Mouse (Mus musculus) cerebellum, adult 8-10 months (tissue): Measurements from ENCODE around the gene Rnf115.
A peak's percentile ranks its signal among the peaks of the same experiment; 100 is the strongest.
"Not testable (repeated sequence)": the region's sequence is repeated elsewhere in the genome, so short reads cannot be mapped to it uniquely, and the experiment has no call there.

Source experiments
- DNase-seq: peaks from one replicate; pipeline ENCODE4 v3.0.0; 2022

The Rnf115 gene

DNA sequence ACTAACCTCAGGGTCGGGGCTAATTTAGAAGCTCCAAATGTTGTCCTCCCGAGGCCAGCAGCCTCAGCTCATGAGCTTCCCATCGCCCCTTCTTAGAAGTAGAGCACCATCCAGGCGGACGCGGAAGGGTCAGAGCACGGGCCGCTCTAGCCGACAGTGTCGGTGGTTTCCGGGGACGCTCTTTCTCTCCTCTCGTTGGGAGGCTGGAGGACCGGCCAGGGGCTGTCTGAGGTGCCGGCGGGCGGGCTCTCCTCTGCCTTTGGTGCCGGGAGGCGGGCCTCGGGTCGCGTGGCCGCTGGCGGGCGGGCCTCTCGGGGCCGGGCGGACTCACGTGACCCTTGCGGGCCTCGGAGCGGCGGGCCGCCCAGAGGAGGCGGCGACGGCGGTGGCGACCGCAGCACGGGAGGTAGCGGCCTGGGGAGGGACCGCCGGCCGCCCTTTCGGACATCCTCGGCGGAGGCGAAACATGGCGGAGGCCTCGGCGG is at the start of gene Rnf115, which contains the start of gene Polr3c:
Gene Rnf115, plus strand, starts transcription at position 322 of the 485 bp plus-strand sequence.
Gene Polr3c, minus strand, starts transcription at position 286 of the 485 bp plus-strand sequence.
- peak; percentile 95 for DNase-seq

DNA sequence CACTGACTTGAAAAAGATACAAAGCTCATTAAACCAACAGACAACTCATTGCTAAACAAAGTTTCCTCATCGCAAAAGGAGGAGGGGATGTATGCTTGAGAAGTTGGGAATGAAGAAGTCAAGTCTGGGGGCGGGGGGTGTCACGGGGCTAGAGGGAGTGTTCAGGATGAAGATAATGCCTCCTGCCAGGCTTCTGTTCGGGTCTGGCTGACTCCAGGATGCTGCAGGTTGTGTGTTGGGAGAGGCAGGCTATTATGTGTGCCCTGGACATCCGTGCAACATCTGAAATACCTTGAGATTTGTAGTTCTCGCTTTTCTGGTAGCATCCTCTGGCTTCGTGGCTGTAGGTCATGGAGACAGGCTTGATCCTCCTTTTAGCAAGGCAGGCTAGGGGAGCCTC is 49.0 kb upstream of the Rnf115 start:
- DNase-seq = no peak

DNA sequence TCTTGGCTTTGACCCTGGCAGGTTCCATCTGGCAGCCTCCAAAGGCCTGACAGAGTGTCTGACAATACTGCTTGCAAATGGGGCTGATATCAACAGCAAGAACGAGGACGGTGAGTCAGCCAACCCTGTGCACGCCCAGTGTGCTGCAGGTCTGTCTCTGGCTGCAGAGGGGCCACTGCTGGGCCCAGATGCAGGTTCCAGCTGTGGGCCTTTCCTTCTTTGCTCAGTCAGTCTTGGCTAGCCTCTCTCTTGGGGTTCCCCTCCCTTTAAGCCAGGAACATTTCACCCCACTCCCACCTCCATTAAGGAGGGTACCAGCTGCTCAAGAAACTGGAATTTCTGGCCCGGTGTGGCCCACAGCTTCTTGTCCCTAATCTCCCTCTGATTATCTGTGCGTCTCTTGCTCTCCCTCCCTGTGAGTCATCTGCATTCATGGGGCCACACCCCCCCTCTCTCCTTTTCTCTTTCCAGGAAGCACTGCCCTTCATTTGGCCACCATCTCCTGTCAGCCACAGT is 48.2 kb upstream of the Rnf115 start:
- DNase-seq = no peak

DNA sequence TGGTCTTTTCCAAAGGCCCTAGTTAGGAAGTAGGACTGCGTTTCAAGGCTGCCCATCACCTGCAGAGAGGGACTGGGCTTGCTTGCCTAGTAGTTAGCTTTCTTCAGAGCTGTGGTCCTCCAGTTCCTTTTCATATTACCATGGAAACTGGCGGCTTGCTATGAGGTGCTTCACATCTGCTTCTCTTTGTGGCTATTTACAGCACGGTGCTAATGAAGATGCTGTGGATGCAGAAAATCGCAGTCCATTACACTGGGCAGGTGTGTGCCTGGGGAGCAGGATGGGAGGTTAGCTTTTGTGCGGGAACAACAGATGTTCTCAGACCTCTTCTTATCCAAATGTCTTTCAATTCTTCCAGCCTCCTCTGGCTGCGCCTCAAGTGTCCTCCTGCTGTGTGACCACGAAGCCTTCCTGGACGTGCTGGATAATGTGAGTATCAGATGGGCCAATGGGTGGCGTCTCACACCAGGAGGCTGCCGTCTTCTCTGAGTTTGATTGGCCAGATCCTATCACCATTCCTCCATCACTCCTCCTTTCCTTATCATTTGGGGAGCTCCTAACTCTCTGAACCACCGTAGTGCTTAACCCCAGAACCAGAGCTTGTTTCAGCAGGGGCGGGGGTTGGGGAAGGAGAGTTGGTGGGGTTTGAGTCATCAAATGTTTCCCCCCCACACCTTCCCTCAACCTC is 47.1 kb upstream of the Rnf115 start:
- no peak for DNase-seq

DNA sequence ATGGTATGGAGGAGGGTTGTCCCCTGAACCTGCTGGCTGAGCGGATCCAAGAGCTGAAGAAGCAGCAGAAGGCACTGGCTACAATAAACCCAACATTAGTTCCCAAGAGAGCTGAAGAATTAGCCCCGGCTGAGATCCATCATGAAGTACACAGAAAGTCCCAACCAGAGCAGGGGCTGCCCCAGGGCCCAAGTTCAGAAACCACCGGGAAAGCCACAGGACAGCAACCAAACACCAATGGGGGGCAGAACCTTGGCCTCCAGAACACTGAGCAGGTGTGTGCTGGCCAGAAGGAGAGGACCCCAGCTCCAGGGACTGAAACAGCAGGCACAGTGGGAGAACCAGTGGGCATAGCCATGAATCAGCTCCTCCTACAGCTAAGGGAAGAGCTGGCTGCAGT is 44.0 kb upstream of the Rnf115 start:
- DNase-seq = no peak

DNA sequence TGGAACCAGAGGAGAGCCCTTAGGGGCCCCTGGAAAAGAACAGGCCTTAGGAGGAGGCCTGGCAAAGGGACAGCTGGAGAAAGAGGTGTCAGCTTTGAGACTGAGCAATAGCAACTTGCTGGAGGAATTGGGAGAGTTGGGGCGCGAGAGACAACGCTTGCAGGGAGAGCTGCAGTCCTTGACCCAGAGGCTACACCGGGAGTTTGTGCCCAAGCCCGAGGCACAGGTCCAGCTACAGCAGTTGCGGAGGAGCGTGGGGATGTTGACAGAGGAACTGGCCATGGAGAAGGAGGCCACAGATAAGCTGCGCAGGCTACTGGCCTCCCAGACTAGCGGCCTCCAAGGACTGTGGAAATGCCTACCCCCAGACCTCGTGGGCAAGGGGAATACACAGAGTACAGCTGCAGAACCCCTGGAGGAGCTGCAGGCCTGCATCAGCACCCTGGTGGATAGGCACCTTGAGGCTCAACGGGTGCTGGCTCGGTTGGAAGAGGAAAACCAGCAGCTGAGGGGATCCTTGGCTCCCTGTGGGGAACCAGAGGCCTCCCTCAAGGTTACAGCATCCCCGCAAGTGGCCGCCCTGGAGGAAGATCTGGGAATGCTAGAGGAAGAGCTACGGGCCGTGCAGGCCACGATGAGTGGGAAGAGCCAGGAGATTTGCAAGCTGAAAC is 43.2 kb upstream of the Rnf115 start:
- no peak for DNase-seq

DNA sequence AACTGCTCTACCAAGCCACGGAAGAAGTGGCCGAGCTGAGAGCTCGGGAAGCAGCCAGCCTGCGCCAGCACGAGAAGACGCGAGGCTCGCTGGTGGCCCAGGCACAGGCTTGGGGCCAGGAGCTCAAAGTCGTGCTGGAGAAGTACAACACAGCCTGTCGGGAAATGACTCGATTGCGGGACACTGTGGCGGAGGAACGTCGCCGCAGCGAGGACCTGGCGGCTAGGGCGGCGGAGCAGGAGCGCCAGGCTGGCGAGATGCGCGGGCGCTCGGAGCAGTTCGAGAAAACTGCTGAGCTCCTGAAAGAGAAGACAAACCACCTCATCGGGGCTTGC is 42.7 kb upstream of the Rnf115 start:
- DNase-seq = no peak

DNA sequence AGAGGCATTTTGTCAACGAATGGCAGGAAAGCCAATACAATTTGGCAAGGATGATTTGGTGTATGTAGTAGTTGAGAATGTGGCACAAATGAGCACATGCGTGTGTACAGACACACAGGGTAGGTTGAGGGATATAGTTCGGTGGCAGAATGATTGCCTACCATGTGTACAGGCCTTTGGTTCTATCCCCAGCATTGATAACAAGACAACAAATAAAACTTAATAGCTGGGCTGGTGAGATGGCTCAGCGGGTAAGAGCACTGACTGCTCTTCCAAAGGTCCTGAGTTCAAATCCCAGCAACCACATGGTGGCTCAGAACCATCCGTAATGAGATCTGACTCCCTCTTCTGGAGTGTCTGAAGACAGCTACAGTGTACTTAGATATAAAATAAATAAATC is 41.4 kb upstream of the Rnf115 start:
- DNase-seq = not testable (repeated sequence)

DNA sequence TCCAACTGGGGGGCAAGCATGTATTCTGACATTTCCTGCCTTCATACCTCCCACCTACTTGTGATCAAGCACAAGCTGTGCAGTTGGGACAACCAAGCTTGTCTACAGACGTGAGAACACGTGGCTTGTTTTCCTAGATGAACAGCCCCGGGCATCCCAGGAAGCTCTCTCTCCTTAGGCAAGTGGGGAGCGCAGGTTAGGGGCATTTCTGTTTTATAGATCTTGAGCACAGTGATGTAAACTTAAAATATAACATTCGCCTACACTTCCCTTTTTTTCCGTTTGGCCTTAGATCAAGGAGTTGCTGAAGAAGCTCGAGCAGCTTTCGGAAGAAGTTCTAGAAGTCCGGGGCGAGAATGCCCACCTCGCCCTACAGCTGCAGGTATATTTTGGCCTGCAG is 38.6 kb upstream of the Rnf115 start:
- DNase-seq = no peak

DNA sequence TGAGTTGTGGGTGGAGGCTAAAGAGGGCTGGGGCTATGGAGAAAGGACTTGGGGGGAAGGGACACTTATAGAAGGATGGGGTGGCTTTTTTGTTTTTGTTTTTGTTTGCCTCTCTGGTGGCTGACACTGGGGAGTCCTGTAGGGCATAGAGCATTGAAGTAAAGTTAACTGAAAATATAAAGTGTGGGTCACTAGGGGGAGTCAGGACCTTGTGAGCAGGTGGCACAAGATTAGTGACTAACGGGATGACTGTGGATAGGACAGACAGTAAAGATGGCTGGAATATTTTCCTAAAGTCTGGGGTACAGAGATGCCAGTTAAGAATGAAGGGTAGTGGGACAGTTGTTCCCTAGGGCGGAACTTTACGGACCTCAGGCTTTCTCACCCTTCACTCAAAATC is 37.2 kb upstream of the Rnf115 start:
- DNase-seq = no peak

DNA sequence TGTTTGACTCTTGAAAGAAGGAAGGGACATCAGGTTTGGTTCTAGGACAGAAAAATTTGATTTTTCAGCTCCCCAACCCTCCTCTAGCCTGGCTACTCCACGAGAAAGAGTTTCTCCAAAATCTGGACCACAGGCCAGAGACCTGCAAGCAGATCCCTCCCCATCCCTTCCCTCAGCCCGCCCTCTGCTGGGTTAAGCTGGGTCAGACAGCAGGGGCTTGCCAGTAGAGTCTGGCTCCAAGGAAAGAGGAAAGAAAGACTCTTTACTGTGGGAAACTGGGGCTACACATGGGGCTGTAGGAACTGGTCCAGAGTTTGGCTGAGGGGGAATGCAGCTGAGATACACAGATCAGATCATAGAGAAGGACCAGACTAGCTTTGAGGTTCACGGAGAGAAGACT is 35.0 kb upstream of the Rnf115 start:
- no peak for DNase-seq

DNA sequence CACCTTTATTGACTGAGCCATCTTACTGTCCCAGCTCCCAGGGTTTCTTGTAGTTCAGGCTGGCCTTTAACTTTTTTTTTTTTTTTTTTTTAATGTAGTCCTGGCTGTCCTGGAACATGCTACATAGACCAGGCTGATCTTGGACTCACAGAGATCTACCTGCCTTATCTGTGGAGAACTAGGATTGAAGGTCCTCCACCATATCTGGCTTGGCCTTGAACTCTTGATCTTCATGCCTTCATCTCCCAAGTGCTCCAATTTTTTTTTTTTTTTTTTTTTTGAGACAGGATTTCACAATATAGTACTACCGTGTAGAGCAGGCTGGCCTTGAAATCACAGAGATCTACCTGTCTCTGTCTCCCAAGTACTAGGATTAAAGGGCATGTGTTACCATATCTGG is 33.9 kb upstream of the Rnf115 start:
- no peak for DNase-seq

DNA sequence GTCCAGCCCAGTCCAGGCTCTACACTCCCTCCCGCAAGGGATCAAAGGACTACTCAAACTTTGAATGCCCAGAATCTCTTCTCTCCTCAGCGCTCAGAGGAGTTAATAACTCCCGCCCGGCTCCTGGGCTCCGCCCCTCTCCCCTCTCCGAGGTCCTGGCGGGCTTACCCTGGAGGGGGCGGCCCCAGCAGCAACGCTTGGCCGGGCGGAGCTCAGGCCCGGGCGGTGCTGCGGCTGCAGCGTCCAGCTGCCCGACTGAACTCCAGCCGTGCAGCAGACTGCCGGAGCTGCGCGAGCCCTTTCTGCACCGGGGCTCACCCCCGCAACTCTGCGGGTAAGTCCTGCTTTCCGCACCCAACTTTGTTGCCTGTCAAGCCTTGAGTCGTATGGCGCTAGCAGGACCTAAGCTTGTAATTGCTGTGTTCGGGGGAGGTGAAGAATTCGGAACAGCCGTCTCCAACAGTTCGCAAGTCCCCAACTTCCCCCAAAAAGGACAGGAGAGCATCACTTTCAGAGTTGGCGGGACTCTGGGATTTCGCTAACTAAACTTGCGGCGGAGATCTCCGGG is 31.2 kb upstream of the Rnf115 start, which contains the start of gene Pias3:
Gene Pias3, plus strand, starts transcription at position 187 of the 568 bp plus-strand sequence.
- peak; percentile 42 for DNase-seq

DNA sequence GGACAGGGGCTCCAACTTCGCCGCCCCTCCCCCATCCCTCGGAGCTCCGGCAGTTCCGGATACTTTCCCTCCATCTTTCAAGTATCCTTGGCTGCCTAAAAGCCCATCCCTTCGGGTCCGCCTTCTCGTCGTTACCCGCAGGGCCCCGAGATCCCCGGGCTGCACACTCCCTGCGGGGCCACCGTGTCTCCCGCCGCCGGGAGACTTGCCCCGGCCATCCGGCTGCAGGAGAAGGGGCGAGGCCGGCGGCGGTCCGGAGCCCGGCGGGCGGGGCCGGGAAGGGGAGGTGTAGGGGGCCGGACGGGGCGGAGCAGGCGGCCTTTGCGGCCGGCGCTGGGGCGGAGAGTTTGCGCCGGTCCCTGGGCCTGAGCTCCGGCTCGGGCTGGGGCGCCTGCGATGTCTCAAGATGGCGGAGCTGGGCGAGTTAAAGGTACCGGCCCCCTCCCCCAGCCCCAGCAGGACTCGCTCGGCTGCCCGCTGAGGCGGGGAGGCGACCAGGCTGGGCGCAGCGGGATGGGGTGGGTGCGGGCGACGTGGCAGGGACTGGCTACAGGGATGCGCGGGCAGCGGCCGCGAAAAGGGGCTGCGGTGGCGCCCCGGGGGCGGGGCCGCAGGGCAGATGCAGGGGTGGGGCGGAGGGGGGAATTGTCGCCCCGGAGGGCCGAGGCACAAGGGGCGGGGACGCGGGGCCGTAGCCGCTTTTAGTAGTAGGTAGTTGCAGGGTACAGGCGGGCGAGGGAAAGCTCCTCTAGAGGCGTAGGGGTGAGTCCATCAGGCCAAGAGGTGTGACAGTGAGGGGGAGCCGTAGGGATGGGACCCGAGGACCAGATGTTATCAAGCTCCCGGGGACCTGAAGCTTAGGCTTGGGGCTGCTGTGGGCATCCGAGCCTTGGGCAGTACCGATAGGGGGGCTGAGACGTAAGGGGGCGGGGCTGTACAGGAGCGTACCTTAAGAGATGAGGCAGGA is 30.4 kb upstream of the Rnf115 start:
- peak; percentile 84 for DNase-seq

DNA sequence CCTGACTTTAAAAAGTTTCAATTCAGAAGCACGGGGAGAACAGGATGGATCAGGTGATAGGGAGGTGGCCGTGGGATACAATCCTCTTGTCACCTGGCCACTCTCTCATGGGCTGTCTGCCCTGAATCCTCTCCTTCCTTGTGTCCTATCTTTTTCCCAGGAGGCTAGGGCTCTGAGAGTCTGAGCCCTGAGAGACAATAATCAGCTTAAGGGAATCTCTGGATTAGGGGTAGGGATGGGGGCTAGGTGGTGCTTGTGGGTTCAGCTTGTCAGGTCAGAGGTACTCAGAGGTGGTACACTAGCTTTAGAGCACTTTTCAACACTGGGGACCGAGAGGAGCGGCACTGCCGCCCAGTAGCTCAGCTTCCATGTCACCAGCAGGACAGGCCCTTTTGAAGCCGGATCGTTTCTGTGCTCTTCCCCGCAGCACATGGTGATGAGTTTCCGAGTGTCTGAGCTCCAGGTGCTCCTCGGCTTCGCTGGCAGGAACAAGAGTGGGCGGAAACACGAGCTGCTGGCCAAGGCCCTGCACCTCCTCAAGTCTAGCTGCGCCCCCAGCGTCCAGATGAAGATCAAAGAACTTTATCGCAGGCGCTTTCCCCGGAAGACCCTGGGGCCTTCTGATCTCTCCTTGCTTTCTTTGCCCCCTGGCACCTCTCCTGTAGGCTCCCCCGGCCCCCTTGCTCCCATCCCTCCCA is 28.3 kb upstream of the Rnf115 start:
- DNase-seq = no peak

DNA sequence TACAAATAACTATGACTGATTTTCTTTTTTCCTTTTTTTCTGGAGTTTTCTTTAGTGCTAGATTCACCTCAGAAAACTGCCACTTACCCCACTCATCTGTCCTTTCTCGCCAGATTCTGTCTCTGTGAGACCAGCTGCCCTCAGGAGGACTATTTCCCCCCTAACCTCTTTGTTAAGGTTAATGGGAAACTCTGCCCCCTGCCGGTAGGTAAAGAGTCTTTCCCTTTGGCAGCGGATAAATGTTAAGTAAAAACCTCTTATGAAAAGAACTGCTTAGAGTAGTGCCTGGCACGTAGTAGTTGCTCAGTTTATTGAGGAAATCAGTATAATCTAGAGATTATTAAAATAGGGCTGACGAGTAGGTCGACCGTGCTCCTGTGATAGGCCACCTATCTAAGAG is 27.1 kb upstream of the Rnf115 start:
- DNase-seq = no peak

DNA sequence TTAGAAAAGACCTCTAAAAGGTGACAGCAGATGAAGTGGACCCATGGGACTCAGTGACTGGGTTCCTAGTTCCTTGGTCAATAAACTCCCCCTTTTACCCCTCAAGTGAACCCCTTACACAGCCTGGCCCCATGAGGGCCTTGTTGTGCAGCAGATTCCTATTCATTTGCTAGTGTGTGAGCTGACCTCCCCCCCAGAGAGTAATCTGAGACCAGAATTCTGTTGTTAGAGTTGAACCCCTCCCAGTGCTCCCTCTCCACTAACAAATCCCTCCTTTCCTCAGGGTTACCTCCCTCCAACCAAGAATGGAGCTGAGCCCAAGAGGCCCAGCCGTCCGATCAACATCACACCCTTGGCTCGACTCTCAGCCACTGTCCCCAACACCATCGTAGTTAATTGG is 26.5 kb upstream of the Rnf115 start:
- no peak for DNase-seq

DNA sequence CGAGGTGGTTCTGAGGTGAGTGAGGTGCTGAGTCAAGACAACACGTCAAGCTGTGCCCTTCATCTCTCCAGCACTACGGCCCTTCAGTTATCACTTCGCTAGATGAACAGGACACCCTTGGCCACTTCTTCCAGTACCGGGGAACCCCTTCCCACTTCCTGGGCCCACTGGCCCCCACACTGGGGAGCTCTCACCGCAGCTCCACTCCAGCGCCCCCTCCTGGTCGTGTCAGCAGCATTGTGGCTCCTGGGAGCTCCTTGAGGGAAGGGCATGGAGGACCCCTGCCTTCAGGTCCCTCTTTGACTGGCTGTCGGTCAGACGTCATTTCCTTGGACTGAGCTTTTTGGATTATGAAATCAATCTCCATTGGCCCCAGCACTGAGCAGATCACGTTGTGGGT is 22.7 kb upstream of the Rnf115 start:
- no peak for DNase-seq

DNA sequence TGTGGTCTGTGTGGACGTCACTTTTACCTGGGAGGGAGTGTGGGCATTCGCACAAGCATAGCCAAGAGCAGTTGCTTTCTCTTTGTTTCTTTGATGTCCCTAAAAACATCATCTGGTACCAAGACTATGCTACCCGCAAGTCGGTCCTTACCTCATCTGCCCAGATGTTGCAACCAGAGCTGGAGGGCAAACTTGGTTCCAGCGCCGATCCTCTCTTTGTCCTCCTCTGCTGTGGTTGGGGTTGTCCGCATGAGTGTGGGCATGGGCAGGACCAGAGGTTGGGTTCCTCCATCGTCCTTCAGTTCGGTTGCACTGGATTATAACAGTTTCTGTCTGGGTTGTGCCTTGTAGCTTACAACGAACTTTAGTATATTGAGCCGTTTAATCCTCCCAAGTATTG is 21.2 kb upstream of the Rnf115 start:
- DNase-seq = no peak

DNA sequence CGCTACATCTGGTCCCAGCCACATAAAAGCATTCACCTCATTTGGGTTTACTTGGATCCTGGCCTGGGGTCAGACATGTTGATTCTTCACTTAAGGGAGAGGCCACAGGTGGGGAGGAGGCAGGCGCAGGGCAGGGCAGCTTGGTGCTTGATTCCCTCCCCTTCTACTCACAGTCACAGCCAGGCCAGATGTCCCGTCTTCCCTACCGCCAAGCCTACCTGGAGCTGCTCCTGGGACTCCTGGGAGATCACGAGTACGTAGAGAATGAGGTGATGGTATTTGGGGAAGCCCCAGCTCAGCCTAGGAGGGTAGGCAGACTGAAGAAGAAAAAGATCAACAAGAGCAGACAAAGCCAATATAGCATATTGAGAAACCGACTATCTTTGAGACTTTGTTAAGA is 20.5 kb upstream of the Rnf115 start:
- no peak for DNase-seq

DNA sequence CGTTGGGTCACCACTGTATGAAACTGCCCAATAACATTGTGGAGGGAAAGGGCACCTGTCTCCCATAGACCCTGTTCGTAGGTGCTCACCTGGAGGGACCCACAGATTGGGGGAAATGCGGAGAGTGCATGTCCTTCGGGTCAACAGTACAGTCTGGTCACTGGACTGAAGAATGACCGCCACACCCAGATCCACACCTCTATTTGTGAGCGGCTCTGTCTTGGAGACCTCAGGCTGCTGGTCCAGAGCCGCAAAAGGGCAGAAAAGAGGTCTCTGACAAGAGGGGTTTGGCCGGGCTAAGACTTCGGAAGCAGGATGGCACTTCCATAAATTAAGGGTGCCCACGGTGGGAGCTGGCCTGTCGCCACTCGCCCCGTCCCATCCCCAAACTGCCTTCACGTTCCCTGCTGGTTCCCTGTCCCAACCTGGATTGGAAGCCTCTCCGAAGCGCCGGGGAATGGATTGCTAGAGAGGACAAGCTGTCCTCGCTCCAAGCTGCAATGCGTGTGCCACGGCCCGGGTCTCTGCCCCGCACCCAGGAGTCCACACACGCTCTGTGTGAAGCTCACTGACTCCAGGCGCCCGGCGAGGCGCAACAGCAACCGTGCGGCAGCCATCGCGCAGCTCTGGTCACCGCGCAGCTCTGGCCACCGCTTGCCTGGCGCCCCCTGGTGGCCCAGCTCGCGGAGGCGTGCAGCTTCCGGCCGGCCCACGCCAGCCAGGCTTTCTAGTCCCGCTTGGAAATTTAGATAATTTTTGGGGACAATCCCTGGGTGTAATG is 19.4 kb upstream of the Rnf115 start, which contains the start of gene Nudt17:
Gene Nudt17, minus strand, starts transcription at position 660 of the 781 bp plus-strand sequence.
- DNase-seq = peak; percentile 85
